Mouse (Mus musculus): ENCODE results near the gene Crebbp. TPM values are rescaled to one million over a fixed set of nuclear protein-coding genes. Genes with fewer than 3 reads are reported as not detected.

Crebbp gene
- polyA plus RNA-seq, 1 experiment from 2014 or later, result 38.1 TPM

DNA sequence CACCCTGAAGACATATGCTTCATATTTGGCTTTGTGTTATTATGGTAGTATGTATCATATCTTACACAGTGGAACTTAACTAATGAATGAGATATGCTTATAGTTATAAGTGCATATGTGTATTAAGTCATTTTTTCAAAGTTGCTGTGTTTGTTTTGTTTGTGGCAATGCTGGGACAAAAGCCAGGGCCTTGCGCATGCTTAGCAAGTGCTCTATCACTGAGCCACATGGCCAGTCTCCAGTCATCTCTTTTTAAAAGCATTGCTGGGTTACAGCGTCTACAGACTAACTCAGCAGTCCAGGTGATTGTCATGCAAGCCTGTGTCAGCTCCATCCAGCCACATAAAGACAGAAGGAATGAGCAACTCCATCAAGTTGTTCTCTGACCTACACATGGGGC, 12.0 kb upstream of the Crebbp start:
- Histone ChIP-seq H3K27ac (ENCODE audit: low read depth) (no peak overlapping the region), H3K4me1 (ENCODE audit: insufficient read depth) (no peaks in the 10 kb centered on the region), H3K36me3 (ENCODE audit: insufficient read depth) (no peaks in the 10 kb centered on the region), H3K9me3 (ENCODE audit: low read depth, low read length) (no peaks in the 10 kb centered on the region), H3K27me3 (ENCODE audit: insufficient read depth, low read length) (no peaks in the 10 kb centered on the region), H3K9ac (no peak overlapping the region), H3K4me2 (no peak overlapping the region), H3K4me3 (ENCODE audit: low read depth, low read length) (no peak overlapping the region)
- WGBS, result 75% methylated on average over 2 of the region's 2 CpGs
- DNase-seq, result no peak
- no peak for TF ChIP-seq CTCF (IDR thresholded peaks at IDR 0.05; ENCODE audit: low read depth)
- no peak for ATAC-seq (ENCODE audit: insufficient read depth)

- H3K27ac ChIP-seq (ENCODE audit: low read depth), result no peak overlapping the region
- H3K27me3 ChIP-seq (ENCODE audit: insufficient read depth, low read length), result 0 out of 2 replicates have a peak, but pooled peaks cover 2% of the 10 kb centered on the region
- peak overlapping the region; percentile 99 for H3K9ac ChIP-seq
- no peak for TF ChIP-seq CTCF (IDR thresholded peaks at IDR 0.05; ENCODE audit: low read depth)
- no peaks in the 10 kb centered on the region for H3K9me3 ChIP-seq (ENCODE audit: low read depth, low read length)
- WGBS, result 38% methylated on average over 10 of the region's 10 CpGs
- H3K4me3 ChIP-seq (ENCODE audit: low read depth, low read length), result peak overlapping the region; percentile 94
- no peaks in the 10 kb centered on the region for H3K36me3 ChIP-seq (ENCODE audit: insufficient read depth)
- DNase-seq (no peak), ATAC-seq (ENCODE audit: insufficient read depth) (peak; percentile 28)
- 0 out of 2 replicates have a peak, but pooled peaks cover 8% of the 10 kb centered on the region for H3K4me1 ChIP-seq (ENCODE audit: insufficient read depth)
- peak overlapping the region; percentile 92 for H3K4me2 ChIP-seq
Measured at GRCm38 (mm10) chr16:4214631-4215240, 939 bp upstream of the Crebbp start.

DNA sequence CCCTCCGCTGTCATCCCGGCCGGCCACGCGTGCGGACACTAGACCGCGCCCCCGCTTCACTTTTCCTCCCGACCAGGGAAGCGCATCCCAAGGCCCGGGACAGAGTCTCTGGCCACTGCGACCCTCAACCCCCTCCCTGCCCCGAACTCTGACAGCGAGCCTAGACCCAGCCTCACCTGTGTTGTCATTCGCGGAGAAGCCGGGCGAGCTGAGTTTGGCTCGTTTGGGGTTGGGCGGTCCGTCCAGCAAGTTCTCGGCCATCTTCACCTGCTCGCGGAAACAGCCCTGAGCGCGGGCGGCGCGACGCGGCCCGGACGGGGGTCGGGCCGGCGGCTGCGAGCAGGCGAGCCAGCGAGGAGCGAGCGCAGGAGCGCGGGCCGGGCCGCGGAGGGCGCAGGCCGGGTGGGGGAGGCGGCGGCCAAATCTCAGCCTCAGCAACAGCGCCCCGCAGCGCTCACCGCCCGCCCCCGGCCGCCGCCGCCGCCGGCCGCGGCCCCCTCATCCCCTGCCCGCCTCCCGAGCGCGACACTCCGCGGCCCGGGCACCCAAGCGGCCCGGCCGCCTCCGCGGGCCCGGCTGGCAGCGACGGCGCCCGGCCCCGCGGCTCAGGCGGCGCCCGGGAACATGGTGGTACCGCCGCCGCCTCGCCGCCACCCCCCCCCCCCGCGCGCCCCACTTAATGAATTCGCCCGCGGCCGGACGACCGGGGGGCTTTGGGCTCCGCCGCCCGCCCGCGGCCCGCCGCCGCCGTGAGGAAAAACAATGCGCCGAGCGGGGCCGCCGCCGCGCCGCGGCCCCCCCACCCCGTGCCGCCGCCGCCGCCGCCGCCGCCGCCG, 616 bp downstream of the Crebbp start:
- DNase-seq (peak; percentile 81), ATAC-seq (ENCODE audit: insufficient read depth) (peak; percentile 67)
- 0 out of 2 replicates have a peak, but pooled peaks cover 2% of the 10 kb centered on the region for H3K27me3 ChIP-seq (ENCODE audit: insufficient read depth, low read length)
- H3K9me3 ChIP-seq (ENCODE audit: low read depth, low read length), result no peaks in the 10 kb centered on the region
- peaks cover 8% of the 10 kb centered on the region; the same call in 1 of the 2 replicates for H3K36me3 ChIP-seq (ENCODE audit: insufficient read depth)
- peak overlapping the region; percentile 97 for H3K27ac ChIP-seq (ENCODE audit: low read depth)
- H3K9ac ChIP-seq, result peak overlapping the region; percentile 99
- peak overlapping the region; percentile 92 for H3K4me2 ChIP-seq
- no peak for TF ChIP-seq CTCF (IDR thresholded peaks at IDR 0.05; ENCODE audit: low read depth)
- under 1% methylated on average over 67 of the region's 128 CpGs for WGBS
- peak overlapping the region; percentile 94 for H3K4me3 ChIP-seq (ENCODE audit: low read depth, low read length)
- H3K4me1 ChIP-seq (ENCODE audit: insufficient read depth), result 0 out of 2 replicates have a peak, but pooled peaks cover 8% of the 10 kb centered on the region

DNA sequence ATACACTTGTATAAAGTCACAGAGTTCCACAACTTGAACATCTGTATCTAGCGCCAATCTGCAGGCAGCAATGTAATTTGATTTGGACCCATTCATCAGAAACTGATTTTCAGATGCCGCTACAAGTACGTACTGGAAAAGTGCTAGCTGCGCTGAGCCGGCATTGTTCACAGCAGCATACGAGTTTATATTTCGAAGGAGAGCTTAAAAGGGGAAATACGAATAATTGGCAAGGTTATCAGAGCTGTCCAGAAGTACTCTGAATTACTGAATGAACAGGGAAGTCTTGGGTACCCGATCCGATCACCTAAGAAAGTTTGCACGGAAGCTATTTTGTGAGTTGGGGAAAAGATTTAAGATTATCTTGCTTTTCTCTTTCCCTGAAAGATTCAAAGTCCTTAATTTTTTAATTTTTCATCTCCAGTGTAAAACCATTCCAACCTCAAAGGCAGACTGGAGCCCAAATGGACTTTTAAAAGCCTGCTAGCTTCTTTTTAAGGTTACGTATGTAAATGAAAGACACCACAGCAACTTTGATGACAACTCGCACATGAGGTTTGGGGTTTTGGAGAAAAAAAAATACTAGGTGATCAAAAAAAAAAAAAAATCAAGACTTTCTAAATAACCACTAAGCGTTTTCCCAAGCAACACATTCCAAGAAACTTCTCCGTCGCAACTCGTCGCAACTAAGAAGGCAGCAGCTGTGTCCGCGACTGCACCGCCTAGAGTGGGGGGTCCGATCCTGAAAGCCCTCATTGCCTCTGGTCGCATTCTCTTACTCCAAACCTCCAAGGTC, 1.4 kb downstream of the Crebbp start:
- no peak overlapping the region for H3K27ac ChIP-seq (ENCODE audit: low read depth)
- peaks cover 11% of the 10 kb centered on the region for H3K36me3 ChIP-seq (ENCODE audit: insufficient read depth)
- H3K4me2 ChIP-seq, result peak overlapping the region; percentile 92
- 0 out of 2 replicates have a peak, but pooled peaks cover 8% of the 10 kb centered on the region for H3K4me1 ChIP-seq (ENCODE audit: insufficient read depth)
- ATAC-seq (ENCODE audit: insufficient read depth) (no peak), DNase-seq (peak; percentile 50)
- H3K27me3 ChIP-seq (ENCODE audit: insufficient read depth, low read length), result 0 out of 2 replicates have a peak, but pooled peaks cover 2% of the 10 kb centered on the region
- H3K9me3 ChIP-seq (ENCODE audit: low read depth, low read length), result no peaks in the 10 kb centered on the region
- peak overlapping the region; percentile 99 for H3K9ac ChIP-seq
- 3% methylated on average over 23 of the region's 23 CpGs for WGBS
- H3K4me3 ChIP-seq (ENCODE audit: low read depth, low read length), result peak overlapping the region; percentile 94
- no peak for TF ChIP-seq CTCF (IDR thresholded peaks at IDR 0.05; ENCODE audit: low read depth)

- H3K4me1 ChIP-seq (ENCODE audit: insufficient read depth), result 0 out of 2 replicates have a peak, but pooled peaks cover 8% of the 10 kb centered on the region
- H3K9ac ChIP-seq, result no peak overlapping the region
- H3K4me3 ChIP-seq (ENCODE audit: low read depth, low read length), result no peak overlapping the region
- no peaks in the 10 kb centered on the region for H3K9me3 ChIP-seq (ENCODE audit: low read depth, low read length)
- no peak for TF ChIP-seq CTCF (IDR thresholded peaks at IDR 0.05; ENCODE audit: low read depth)
- 57% methylated on average over 1 of the region's 1 CpGs for WGBS
- H3K36me3 ChIP-seq (ENCODE audit: insufficient read depth), result peaks cover 18% of the 10 kb centered on the region
- DNase-seq (no peak), ATAC-seq (ENCODE audit: insufficient read depth) (no peak)
- no peak overlapping the region for H3K27ac ChIP-seq (ENCODE audit: low read depth)
- no peaks in the 10 kb centered on the region for H3K27me3 ChIP-seq (ENCODE audit: insufficient read depth, low read length)
- H3K4me2 ChIP-seq, result peak overlapping the region; percentile 20; the same call in 1 of the 2 replicates
Measured at GRCm38 (mm10) chr16:4210290-4210689, 3.5 kb downstream of the Crebbp start.

GRCm38 (mm10) chr16:4203592-4203991, 10.2 kb downstream of the Crebbp start:
- no peak overlapping the region for H3K27ac ChIP-seq (ENCODE audit: low read depth)
- H3K4me2 ChIP-seq, result no peak overlapping the region
- H3K4me3 ChIP-seq (ENCODE audit: low read depth, low read length), result no peak overlapping the region
- no peak overlapping the region for H3K9ac ChIP-seq
- peaks cover 10% of the 10 kb centered on the region for H3K36me3 ChIP-seq (ENCODE audit: insufficient read depth)
- peaks cover 4% of the 10 kb centered on the region; the same call in 1 of the 2 replicates for H3K4me1 ChIP-seq (ENCODE audit: insufficient read depth)
- H3K27me3 ChIP-seq (ENCODE audit: insufficient read depth, low read length), result no peaks in the 10 kb centered on the region
- 96% methylated on average over 1 of the region's 1 CpGs for WGBS
- TF ChIP-seq CTCF (IDR thresholded peaks at IDR 0.05; ENCODE audit: low read depth), result no peak
- ATAC-seq (ENCODE audit: insufficient read depth) (no peak), DNase-seq (no peak)
- H3K9me3 ChIP-seq (ENCODE audit: low read depth, low read length), result no peaks in the 10 kb centered on the region
